16 mouse cellular contexts compared by ENCODE assay signal in the genomic region with DNA sequence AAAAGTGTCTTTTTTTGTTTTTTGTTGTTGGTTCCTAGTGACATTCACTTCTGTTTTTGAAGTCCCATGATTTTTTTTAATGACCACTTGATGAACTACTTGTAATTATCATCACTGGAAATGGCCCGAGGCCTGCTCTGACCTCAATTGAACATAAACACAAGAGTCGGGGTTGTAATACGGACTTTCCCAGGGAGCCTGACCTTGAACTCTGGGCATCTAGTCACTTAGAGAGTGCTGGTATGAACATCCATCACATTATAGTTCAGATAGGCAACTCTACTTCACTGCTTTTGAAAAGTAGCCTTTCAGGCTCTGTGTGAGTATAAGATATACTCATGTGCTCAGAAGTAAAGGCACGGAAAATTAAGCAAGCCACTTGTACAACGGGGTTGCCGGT.
A peak's percentile ranks its signal among the peaks of the same experiment; 100 is the strongest.
DNase-seq lines count a peak whose midpoint lies in the region; ATAC-seq lines count a peak whose summit lies in the region.
"Had no signal": no experiment of that assay in that cellular context is flagged by ENCODE, and none has a peak within 500 bp of the region (broad histone marks: within the 10 kb centered on the region; RNA-seq: fewer than 3 reads in every experiment).

No protein-coding gene starts in this region.

- peaks cover 12% of the 10 kb centered on the region for H3K4me1 ChIP-seq in hindbrain, embryonic 14.5 days (replicated peaks; ENCODE audit: control insufficient read depth, insufficient read depth, low read length)
- peaks cover 22% of the 10 kb centered on the region for H3K4me1 ChIP-seq in hindbrain, embryonic 10.5 days (replicated peaks)
- peaks cover 11% of the 10 kb centered on the region for H3K4me1 ChIP-seq in midbrain, embryonic 11.5 days (ENCODE audit: control insufficient read depth, insufficient read depth, low read length)
- H3K4me1 ChIP-seq in midbrain, embryonic 13.5 days (replicated peaks) = peaks cover 26% of the 10 kb centered on the region
- peaks cover 37% of the 10 kb centered on the region for H3K4me1 ChIP-seq in limb, embryonic 13.5 days

- H3K27me3 ChIP-seq in hindbrain, embryonic 14.5 days (ENCODE audit: control insufficient read depth, insufficient read depth, low read length) = no peaks in the 10 kb centered on the region
- no peaks in the 10 kb centered on the region for H3K27me3 ChIP-seq in hindbrain, embryonic 10.5 days (ENCODE audit: insufficient read depth, poor library complexity, severe bottlenecking)
- no peaks in the 10 kb centered on the region for H3K27me3 ChIP-seq in midbrain, embryonic 11.5 days (ENCODE audit: control insufficient read depth, insufficient read depth, low read length)
- H3K27me3 ChIP-seq in midbrain, embryonic 13.5 days = no peaks in the 10 kb centered on the region
- no peaks in the 10 kb centered on the region for H3K27me3 ChIP-seq in limb, embryonic 13.5 days
- H3K27me3 ChIP-seq: heart, embryonic 15.5 days; hindbrain, embryonic 15.5 days; Patski had no signal

- H3K9ac ChIP-seq in hindbrain, embryonic 14.5 days = no peak overlapping the region
- H3K9ac ChIP-seq in midbrain, embryonic 11.5 days (ENCODE audit: low read length) = no peak overlapping the region
- no peak overlapping the region for H3K9ac ChIP-seq in midbrain, embryonic 13.5 days (replicated peaks)
- no peak overlapping the region for H3K9ac ChIP-seq in limb, embryonic 13.5 days
- H3K9ac ChIP-seq: forebrain, postnatal 0 days; heart, embryonic 15.5 days; hindbrain, embryonic 15.5 days had no signal

- no peak overlapping the region for H3K4me3 ChIP-seq in hindbrain, embryonic 14.5 days (replicated peaks; ENCODE audit: low read length)
- no peak overlapping the region for H3K4me3 ChIP-seq in hindbrain, embryonic 10.5 days
- no peak overlapping the region for H3K4me3 ChIP-seq in midbrain, embryonic 11.5 days (ENCODE audit: low read depth, low read length)
- no peak overlapping the region for H3K4me3 ChIP-seq in midbrain, embryonic 13.5 days (replicated peaks)
- no peak overlapping the region for H3K4me3 ChIP-seq in limb, embryonic 13.5 days
- H3K4me3 ChIP-seq: heart, embryonic 15.5 days; hindbrain, embryonic 15.5 days had no signal

- H3K36me3 ChIP-seq in hindbrain, embryonic 14.5 days (replicated peaks; ENCODE audit: control insufficient read depth, insufficient read depth) = no peaks in the 10 kb centered on the region
- H3K36me3 ChIP-seq in hindbrain, embryonic 10.5 days = no peaks in the 10 kb centered on the region
- no peaks in the 10 kb centered on the region for H3K36me3 ChIP-seq in midbrain, embryonic 11.5 days (ENCODE audit: control insufficient read depth, insufficient read depth, low read length)
- H3K36me3 ChIP-seq in midbrain, embryonic 13.5 days = no peaks in the 10 kb centered on the region
- H3K36me3 ChIP-seq in limb, embryonic 13.5 days = no peaks in the 10 kb centered on the region
- H3K36me3 ChIP-seq: heart, embryonic 15.5 days; hindbrain, embryonic 15.5 days had no signal

- H3K27ac ChIP-seq in hindbrain, embryonic 14.5 days = peak overlapping the region; percentile 45; the same call in 1 of the 2 replicates
- H3K27ac ChIP-seq in hindbrain, embryonic 10.5 days = no peak overlapping the region; the same call in 1 of the 2 replicates
- H3K27ac ChIP-seq in midbrain, embryonic 11.5 days (ENCODE audit: low read depth, low read length) = peak overlapping the region; percentile 17
- H3K27ac ChIP-seq in midbrain, embryonic 13.5 days = no peak overlapping the region
- peak overlapping the region; percentile 86 for H3K27ac ChIP-seq in limb, embryonic 13.5 days
- H3K27ac ChIP-seq: heart, embryonic 15.5 days had no signal

- H3K9me3 ChIP-seq in hindbrain, embryonic 14.5 days (ENCODE audit: control insufficient read depth, low read length) = no peaks in the 10 kb centered on the region
- H3K9me3 ChIP-seq in hindbrain, embryonic 10.5 days = no peaks in the 10 kb centered on the region
- H3K9me3 ChIP-seq in midbrain, embryonic 11.5 days (ENCODE audit: control insufficient read depth, low read length) = no peaks in the 10 kb centered on the region
- H3K9me3 ChIP-seq in midbrain, embryonic 13.5 days = no peaks in the 10 kb centered on the region
- H3K9me3 ChIP-seq in limb, embryonic 13.5 days = no peaks in the 10 kb centered on the region
- H3K9me3 ChIP-seq: heart, embryonic 15.5 days; hindbrain, embryonic 15.5 days had no signal

- no peak overlapping the region for H3K4me2 ChIP-seq in hindbrain, embryonic 14.5 days (replicated peaks)
- H3K4me2 ChIP-seq in midbrain, embryonic 11.5 days = no peak overlapping the region
- no peak overlapping the region for H3K4me2 ChIP-seq in midbrain, embryonic 13.5 days (replicated peaks)
- H3K4me2 ChIP-seq in limb, embryonic 13.5 days (replicated peaks) = 0 out of 2 replicates have a peak overlapping the region, but pooled peaks have one; percentile 22
- H3K4me2 ChIP-seq: heart, embryonic 15.5 days; hindbrain, embryonic 15.5 days had no signal

- no peak for ATAC-seq in hindbrain, embryonic 14.5 days (ENCODE audit: low FRiP score)
- no peak for ATAC-seq in midbrain, embryonic 11.5 days (ENCODE audit: low FRiP score)
- ATAC-seq in midbrain, embryonic 13.5 days = no peak
- no peak for ATAC-seq in limb, embryonic 13.5 days (ENCODE audit: low FRiP score, low read depth)
- ATAC-seq: Patski had no signal

- WGBS in hindbrain, embryonic 14.5 days = 73% methylated on average over 6 of the region's 6 CpGs
- 65% methylated on average over 6 of the region's 6 CpGs for WGBS in hindbrain, embryonic 10.5 days
- WGBS in midbrain, embryonic 11.5 days = 80% methylated on average over 6 of the region's 6 CpGs
- WGBS in midbrain, embryonic 13.5 days = 74% methylated on average over 6 of the region's 6 CpGs
- 43% methylated on average over 6 of the region's 6 CpGs for WGBS in limb, embryonic 13.5 days

- DNase-seq in adrenal gland, postnatal 14 days = peak; percentile 35
- no peak for DNase-seq in adrenal gland, adult 18-20 months (ENCODE audit: low spot score in 2 of 2)
- DNase-seq in hindbrain, embryonic 14.5 days (ENCODE audit: low spot score) = no peak
- no peak for DNase-seq in hindbrain, embryonic 10.5 days (ENCODE audit: low spot score)
- DNase-seq in midbrain, embryonic 11.5 days (ENCODE audit: low spot score, missing footprints) = no peak
- DNase-seq in cerebellum, adult 11 months = no peak
- DNase-seq: cerebellum, adult 18-20 months; forebrain, postnatal 0 days; kidney, postnatal 25 days; layer of hippocampus, postnatal 36 days; thymus, postnatal 25 days had no signal

Comparison
In these comparisons a context has a peak if more than half of its experiments do, and no peak if none do; other contexts are left out.
1. H3K27ac ChIP-seq: peak in hindbrain, embryonic 14.5 days (single experiment), midbrain, embryonic 11.5 days (single experiment) and limb, embryonic 13.5 days (single experiment); none in hindbrain, embryonic 10.5 days (single experiment) and midbrain, embryonic 13.5 days (single experiment).